Mouse (Mus musculus): ENCODE results near the gene Sp9. TPM values are rescaled to one million over a fixed set of nuclear protein-coding genes. Genes with fewer than 3 reads are reported as not detected.

The Sp9 gene
- not detected in 2 replicates for polyA plus RNA-seq (2012)

GRCm38 (mm10) chr2:73271459-73272161, at the start of gene Sp9:
TSS of gene Sp9 (plus strand) at chr2:73271925.
- no peak within 1 kb of the TSS for H3K4me3 ChIP-seq (replicated peaks)
- TF ChIP-seq TAL1 (IDR thresholded peaks at IDR 0.05; ENCODE audit: low read length): no peak
- no peak for TF ChIP-seq GATA1 (IDR thresholded peaks at IDR 0.05; ENCODE audit: low read length)
- H3K4me1 ChIP-seq (ENCODE audit: control insufficient read depth): peaks cover 21% of the 10 kb centered on the region
- H3K36me3 ChIP-seq (ENCODE audit: control insufficient read depth): no peaks in the 10 kb centered on the region
- H3K27me3 ChIP-seq (ENCODE audit: control insufficient read depth): peaks cover 100% of the 10 kb centered on the region
- peaks cover 33% of the 10 kb centered on the region; the same call in 1 of the 2 replicates for H3K9me3 ChIP-seq (ENCODE audit: control insufficient read depth, low read length)

- no peaks in the 10 kb centered on the region for H3K36me3 ChIP-seq (ENCODE audit: control insufficient read depth)
- H3K4me3 ChIP-seq (replicated peaks): no peak overlapping the region
- no peaks in the 10 kb centered on the region for H3K4me1 ChIP-seq (ENCODE audit: control insufficient read depth)
- peaks cover 12% of the 10 kb centered on the region for H3K27me3 ChIP-seq (ENCODE audit: control insufficient read depth)
- H3K9me3 ChIP-seq (ENCODE audit: control insufficient read depth, low read length): no peaks in the 10 kb centered on the region; the same call in 1 of the 2 replicates
- TF ChIP-seq TAL1 (IDR thresholded peaks at IDR 0.05; ENCODE audit: low read length) (no peak), GATA1 (IDR thresholded peaks at IDR 0.05; ENCODE audit: low read length) (no peak)
Observed at GRCm38 (mm10) chr2:73231081-73231480, 40.6 kb upstream of the Sp9 start.

DNA sequence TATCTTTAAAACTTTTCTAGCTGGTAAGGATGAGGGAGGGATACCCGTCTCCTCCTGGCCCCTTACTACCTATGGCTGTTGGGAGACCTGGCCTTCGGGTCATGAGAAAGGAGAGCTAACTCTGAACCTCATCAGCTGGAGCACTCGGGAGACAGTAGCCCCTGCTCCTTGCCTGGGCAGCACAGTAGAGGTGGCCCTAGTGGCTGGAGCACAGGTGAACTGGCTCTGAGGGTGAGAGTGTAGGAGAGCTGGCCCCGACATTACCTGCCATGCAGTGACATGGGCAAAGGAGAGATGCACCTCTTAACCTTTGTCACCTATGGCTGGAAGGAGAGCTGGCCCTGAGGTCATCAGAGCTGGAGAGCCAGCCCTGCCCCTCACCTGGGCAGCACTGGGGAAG, 30.4 kb upstream of the Sp9 start:
- Histone ChIP-seq H3K4me1 (ENCODE audit: control insufficient read depth) (no peaks in the 10 kb centered on the region), H3K4me3 (replicated peaks) (no peak overlapping the region)

DNA sequence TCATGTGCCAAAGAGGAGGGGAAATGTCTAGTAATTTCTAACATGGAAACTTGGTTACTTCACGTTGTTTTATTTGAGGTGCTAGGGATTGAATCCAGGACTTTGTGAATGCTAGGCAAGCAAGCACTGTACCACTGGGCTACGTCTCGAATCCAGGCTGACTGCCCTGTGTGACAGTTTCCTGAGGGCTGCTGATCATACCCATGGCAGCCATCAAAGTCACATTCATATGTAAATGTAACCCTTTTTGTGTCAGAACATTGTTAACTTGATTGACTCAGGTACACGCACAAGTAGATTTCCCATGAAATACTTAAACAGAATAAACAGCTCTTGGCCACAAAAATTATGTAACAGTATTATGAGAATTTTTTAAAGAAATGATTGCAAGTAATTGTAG, 23.0 kb upstream of the Sp9 start:
- TF ChIP-seq TAL1 (IDR thresholded peaks at IDR 0.05; ENCODE audit: low read length) (no peak), GATA1 (IDR thresholded peaks at IDR 0.05; ENCODE audit: low read length) (no peak)
- H3K4me3 ChIP-seq (replicated peaks): no peak overlapping the region
- H3K36me3 ChIP-seq (ENCODE audit: control insufficient read depth): no peaks in the 10 kb centered on the region
- H3K4me1 ChIP-seq (ENCODE audit: control insufficient read depth): no peaks in the 10 kb centered on the region
- H3K27me3 ChIP-seq (ENCODE audit: control insufficient read depth): peaks cover 5% of the 10 kb centered on the region
- peaks cover 2% of the 10 kb centered on the region for H3K9me3 ChIP-seq (ENCODE audit: control insufficient read depth, low read length)

More for the DNA sequence above, 30.4 kb upstream of the Sp9 start:
- Histone ChIP-seq H3K9me3 (ENCODE audit: control insufficient read depth, low read length) (no peaks in the 10 kb centered on the region), H3K36me3 (ENCODE audit: control insufficient read depth) (no peaks in the 10 kb centered on the region), H3K27me3 (ENCODE audit: control insufficient read depth) (peaks cover 9% of the 10 kb centered on the region)
- TF ChIP-seq GATA1 (IDR thresholded peaks at IDR 0.05; ENCODE audit: low read length) (no peak), TAL1 (IDR thresholded peaks at IDR 0.05; ENCODE audit: low read length) (no peak)

GRCm38 (mm10) chr2:73263172-73263765, 8.5 kb upstream of the Sp9 start:
- TF ChIP-seq TAL1 (IDR thresholded peaks at IDR 0.05; ENCODE audit: low read length): no peak
- no peak for TF ChIP-seq GATA1 (IDR thresholded peaks at IDR 0.05; ENCODE audit: low read length)
- no peaks in the 10 kb centered on the region; the same call in 1 of the 2 replicates for H3K4me1 ChIP-seq (ENCODE audit: control insufficient read depth)
- peaks cover 81% of the 10 kb centered on the region for H3K27me3 ChIP-seq (ENCODE audit: control insufficient read depth)
- no peak overlapping the region for H3K4me3 ChIP-seq (replicated peaks)
- no peaks in the 10 kb centered on the region for H3K36me3 ChIP-seq (ENCODE audit: control insufficient read depth)
- H3K9me3 ChIP-seq (ENCODE audit: control insufficient read depth, low read length): peaks cover 5% of the 10 kb centered on the region

DNA sequence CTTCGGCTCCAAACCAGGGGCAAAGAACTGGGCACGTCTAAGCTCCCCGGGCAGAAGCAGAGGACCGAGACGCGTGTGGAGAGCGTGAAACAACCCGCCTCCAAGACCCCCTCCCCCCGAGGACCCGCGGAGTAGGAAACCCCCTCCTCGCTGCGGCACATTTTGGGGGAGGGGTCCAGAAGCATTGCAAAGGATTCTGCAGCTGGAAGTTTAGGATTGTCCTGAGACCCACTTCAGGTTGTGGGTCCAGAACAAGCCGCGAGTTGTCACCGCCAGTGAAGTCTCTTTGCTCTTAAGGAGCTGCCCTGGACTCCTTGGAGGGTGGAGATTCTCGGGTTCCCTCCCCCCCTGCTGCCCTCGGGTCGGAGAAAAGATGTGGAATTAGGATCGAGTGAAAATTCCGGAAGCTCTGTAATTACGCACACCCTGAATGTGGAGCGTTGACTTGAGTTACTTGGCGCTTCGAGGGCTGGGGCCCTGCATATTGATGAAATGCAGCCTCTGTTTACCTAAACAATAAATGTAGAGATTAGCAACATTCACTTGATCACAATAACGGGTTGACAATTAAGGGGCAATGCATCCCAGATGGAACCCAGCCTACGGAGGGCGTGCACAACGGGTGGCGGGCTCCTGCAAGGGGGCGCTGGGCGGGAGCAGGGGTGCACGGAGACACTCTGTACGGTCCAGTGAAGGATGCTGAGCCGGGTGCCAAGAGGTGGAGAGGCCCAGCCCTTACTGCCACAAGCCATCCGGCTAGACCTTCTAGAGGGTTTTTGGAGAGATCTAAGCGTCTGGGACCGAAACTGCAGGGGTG, 7.7 kb upstream of the Sp9 start:
- TF ChIP-seq GATA1 (IDR thresholded peaks at IDR 0.05; ENCODE audit: low read length): no peak
- TF ChIP-seq TAL1 (IDR thresholded peaks at IDR 0.05; ENCODE audit: low read length): no peak
- Histone ChIP-seq H3K9me3 (ENCODE audit: control insufficient read depth, low read length) (peaks cover 6% of the 10 kb centered on the region), H3K4me3 (replicated peaks) (no peak overlapping the region), H3K36me3 (ENCODE audit: control insufficient read depth) (no peaks in the 10 kb centered on the region), H3K4me1 (ENCODE audit: control insufficient read depth) (no peaks in the 10 kb centered on the region; the same call in 1 of the 2 replicates), H3K27me3 (ENCODE audit: control insufficient read depth) (peaks cover 82% of the 10 kb centered on the region)

DNA sequence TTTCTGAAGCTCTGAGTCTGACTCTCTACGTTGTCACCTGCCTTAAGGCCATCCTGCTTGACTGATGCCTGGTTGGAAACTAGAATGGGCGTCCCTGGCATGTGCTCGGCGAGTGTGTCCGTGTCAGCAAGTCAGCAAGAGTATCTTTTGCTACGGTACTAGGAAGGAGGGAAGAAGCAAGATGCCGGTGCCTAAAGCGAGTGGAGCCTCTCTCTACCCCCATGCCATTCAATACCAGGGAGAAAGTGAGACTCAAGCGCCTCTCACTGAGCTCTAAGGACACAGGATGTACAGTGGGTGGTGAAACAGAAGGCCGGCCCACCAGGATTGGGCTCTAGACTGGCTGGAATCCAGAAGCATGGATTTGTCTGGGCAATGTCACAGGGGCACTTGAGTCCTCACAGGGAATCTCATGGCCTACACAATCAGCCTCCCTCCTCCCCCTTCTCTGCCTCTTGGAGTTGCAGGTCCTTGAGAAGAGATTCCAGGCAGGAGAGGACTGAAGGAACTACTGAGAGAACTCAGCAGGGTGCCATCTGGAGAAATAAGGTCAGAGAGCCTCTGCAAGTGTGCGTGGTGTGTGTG, 7.0 kb upstream of the Sp9 start:
- Histone ChIP-seq H3K9me3 (ENCODE audit: control insufficient read depth, low read length) (peaks cover 6% of the 10 kb centered on the region), H3K4me3 (replicated peaks) (no peak overlapping the region), H3K36me3 (ENCODE audit: control insufficient read depth) (no peaks in the 10 kb centered on the region), H3K4me1 (ENCODE audit: control insufficient read depth) (no peaks in the 10 kb centered on the region; the same call in 1 of the 2 replicates), H3K27me3 (ENCODE audit: control insufficient read depth) (peaks cover 87% of the 10 kb centered on the region)
- TF ChIP-seq TAL1 (IDR thresholded peaks at IDR 0.05; ENCODE audit: low read length) (no peak), GATA1 (IDR thresholded peaks at IDR 0.05; ENCODE audit: low read length) (no peak)

DNA sequence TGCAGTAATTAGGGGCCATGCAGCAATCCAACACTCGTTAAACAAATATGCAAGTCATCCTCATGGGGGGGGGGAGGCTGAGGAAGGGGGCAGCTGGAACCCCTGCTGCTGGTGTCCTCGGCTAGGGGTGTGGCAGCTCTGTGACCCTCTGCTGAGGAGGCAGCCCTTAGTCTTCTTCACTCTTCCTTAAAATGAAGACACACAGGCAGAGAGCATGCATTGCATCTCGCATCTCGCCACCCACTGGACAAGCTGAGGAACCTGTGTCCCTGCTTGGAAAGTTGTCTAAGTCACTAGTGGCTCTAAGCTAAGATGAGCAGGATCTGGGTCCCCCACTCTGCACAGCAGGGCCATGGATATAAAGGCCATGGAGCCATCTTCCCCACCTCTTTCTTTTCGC, 5.7 kb upstream of the Sp9 start:
- Histone ChIP-seq H3K36me3 (ENCODE audit: control insufficient read depth) (no peaks in the 10 kb centered on the region), H3K9me3 (ENCODE audit: control insufficient read depth, low read length) (peaks cover 8% of the 10 kb centered on the region), H3K4me3 (replicated peaks) (no peak overlapping the region), H3K4me1 (ENCODE audit: control insufficient read depth) (no peaks in the 10 kb centered on the region; the same call in 1 of the 2 replicates), H3K27me3 (ENCODE audit: control insufficient read depth) (peaks cover 98% of the 10 kb centered on the region)
- TF ChIP-seq GATA1 (IDR thresholded peaks at IDR 0.05; ENCODE audit: low read length) (no peak), TAL1 (IDR thresholded peaks at IDR 0.05; ENCODE audit: low read length) (no peak)

Data from erythroblast, embryonic 14.5 days (primary cell).